Mouse (Mus musculus) small intestine, adult 2 months (tissue): ENCODE measurements around the gene Tcp11x2. TPM values are rescaled to one million over a fixed set of nuclear protein-coding genes. Genes with fewer than 3 reads are reported as not detected.

Experiments
- H3K27ac ChIP-seq: fragments of 200-500 bp; 2 replicates; pipeline ENCODE4 v1.5.1; 2012; ENCODE audit warnings: low read depth, low read length, control low read depth, inconsistent platforms; ENCODE audit not compliant: insufficient read depth
- H3K27me3 ChIP-seq: fragments of 200-500 bp; 2 replicates; pipeline ENCODE4 v1.6.1; 2012; ENCODE audit warnings: mild to moderate bottlenecking, moderate library complexity, low read length, inconsistent platforms; ENCODE audit not compliant: control insufficient read depth, insufficient read depth
- H3K36me3 ChIP-seq: fragments of 200-500 bp; 2 replicates; pipeline ENCODE4 v1.6.1; 2012; ENCODE audit warnings: mild to moderate bottlenecking, low read length, control low read depth, inconsistent platforms; ENCODE audit not compliant: control insufficient read depth, insufficient read depth
- H3K4me1 ChIP-seq: fragments of 200-500 bp; 2 replicates; pipeline ENCODE4 v1.6.1; 2012; ENCODE audit warnings: low read length, inconsistent platforms, mixed read lengths; ENCODE audit not compliant: control insufficient read depth, insufficient read depth, insufficient read length
- H3K4me3 ChIP-seq: fragments of 200-500 bp; 2 replicates; pipeline ENCODE4 v1.5.1; 2012; ENCODE audit warnings: low read depth, mild to moderate bottlenecking, control low read depth, inconsistent platforms, low read length, moderate library complexity
- CTCF ChIP-seq: fragments of 200-500 bp; IDR thresholded peaks from 2 replicates; pipeline ENCODE4 v1.5.1; 2012; ENCODE audit warnings: low read depth, mild to moderate bottlenecking, control low read depth, inconsistent platforms, low read length, moderate library complexity, mixed read lengths; ENCODE audit not compliant: insufficient replicate concordance, insufficient read length; ENCODE audit errors: extremely low read depth
- POLR2A ChIP-seq: fragments of 200-500 bp; IDR thresholded peaks from 2 replicates; pipeline ENCODE4 v1.6.1; 2012; ENCODE audit warnings: low read depth, mild to moderate bottlenecking, control low read depth, inconsistent platforms, low read length, moderate library complexity
- WGBS: fragments of 180-500 bp; shearing (Covaris S2); methylation state at CpG from one replicate; pipeline ENCODE4 v1.1.7; 2018; 5-methylcytosine and 5-hydroxymethylcytosine counted together
- polyA plus RNA-seq: library from polyadenylated mRNA; depleted of rRNA; stranded (reverse); fragments of >200 nt; gene quantifications from 2 replicates; pipeline ENCODE4 v1.2.3, GENCODE M21; 2012; rRNA removed

Gene Tcp11x2
- polyA plus RNA-seq, 1 experiment: not detected

- H3K4me1 ChIP-seq: no peaks in the 10 kb centered on the region
- no peak for TF ChIP-seq CTCF
- no peak for TF ChIP-seq POLR2A
- 97% methylated on average over 1 of the region's 1 CpGs for WGBS
- no peaks in the 10 kb centered on the region for H3K27me3 ChIP-seq
- no peak overlapping the region for H3K27ac ChIP-seq
- no peak overlapping the region for H3K4me3 ChIP-seq
- H3K36me3 ChIP-seq: no peaks in the 10 kb centered on the region
Observed at GRCm38 (mm10) chrX:135703111-135703510, 9.5 kb upstream of the Tcp11x2 start.

GRCm38 (mm10) chrX:135687802-135688201, 5.8 kb downstream of the Tcp11x2 start:
- TF ChIP-seq CTCF: no peak
- no peak for TF ChIP-seq POLR2A
- no peaks in the 10 kb centered on the region for H3K27me3 ChIP-seq
- no peaks in the 10 kb centered on the region for H3K4me1 ChIP-seq
- no peak overlapping the region for H3K4me3 ChIP-seq
- 62% methylated on average over 3 of the region's 3 CpGs for WGBS
- no peak overlapping the region for H3K27ac ChIP-seq
- H3K36me3 ChIP-seq: no peaks in the 10 kb centered on the region

GRCm38 (mm10) chrX:135681858-135682257, 11.7 kb downstream of the Tcp11x2 start:
- TF ChIP-seq POLR2A: no peak
- no peak for TF ChIP-seq CTCF
- Histone ChIP-seq H3K36me3 (no peaks in the 10 kb centered on the region), H3K4me3 (no peak overlapping the region), H3K27ac (no peak overlapping the region), H3K27me3 (no peaks in the 10 kb centered on the region), H3K4me1 (no peaks in the 10 kb centered on the region)
- WGBS: 63% methylated on average over 2 of the region's 2 CpGs

- Histone ChIP-seq H3K4me3 (no peak overlapping the region), H3K4me1 (no peaks in the 10 kb centered on the region), H3K27me3 (no peaks in the 10 kb centered on the region), H3K27ac (no peak overlapping the region), H3K36me3 (no peaks in the 10 kb centered on the region)
- WGBS: 35% methylated on average over 9 of the region's 9 CpGs
- TF ChIP-seq CTCF: no peak
- no peak for TF ChIP-seq POLR2A
Observed at GRCm38 (mm10) chrX:135652173-135652772, 41.3 kb downstream of the Tcp11x2 start.

GRCm38 (mm10) chrX:135627605-135628004, 66.0 kb downstream of the Tcp11x2 start, which contains the start of gene Prame:
Gene Prame (minus strand): TSS chrX:135627705.
- no peak within 1 kb of the TSS for H3K4me3 ChIP-seq
- TF ChIP-seq CTCF (no peak), POLR2A (no peak)
- H3K27me3 ChIP-seq: no peaks in the 10 kb centered on the region
- H3K4me1 ChIP-seq: no peaks in the 10 kb centered on the region
- H3K27ac ChIP-seq: no peak within 1 kb of the TSS
- no peaks in the 10 kb centered on the region for H3K36me3 ChIP-seq
- 87% methylated on average over 11 of the region's 11 CpGs for WGBS

Other genes starting within 250 kb of the Tcp11x2 start
- gene AV320801, start 199.2 kb downstream of the Tcp11x2 start, polyA plus RNA-seq: not detected in 2 replicates
- gene Nxf7, start 95.0 kb downstream of the Tcp11x2 start, polyA plus RNA-seq: 0.25 and 0.43 TPM in 2 replicates
- not detected in 2 replicates for gene Prame, start 66.1 kb downstream of the Tcp11x2 start, polyA plus RNA-seq
- not detected in 2 replicates for gene Tmsb15a, start 31.5 kb upstream of the Tcp11x2 start, polyA plus RNA-seq
- gene Armcx5, start 48.9 kb upstream of the Tcp11x2 start, polyA plus RNA-seq: 0.13 TPM in 1 of 2 replicates, not detected in the other
- 1.4 and 2.6 TPM in 2 replicates for gene Gprasp1, start 48.9 kb upstream of the Tcp11x2 start, polyA plus RNA-seq
- gene Bhlhb9, start 103.8 kb upstream of the Tcp11x2 start, polyA plus RNA-seq: 0.13 and 0.52 TPM in 2 replicates
- 0.58 and 1.1 TPM in 2 replicates for gene Gprasp2, start 145.2 kb upstream of the Tcp11x2 start, polyA plus RNA-seq